Mouse (Mus musculus) thymus, postnatal 14 days (tissue): ENCODE measurements around the gene Olfr205.
"Not testable (repeated sequence)": the region's sequence is repeated elsewhere in the genome, so short reads cannot be mapped to it uniquely, and the experiment has no call there.

Experiments used
- DNase-seq: peaks from one replicate; pipeline ENCODE4 v3.0.0; 2021

The Olfr205 gene

GRCm38 (mm10) chr16:59331038-59331437, at the start of gene Olfr205:
TSS of gene Olfr205 (minus strand) at chr16:59331138.
- no peak for DNase-seq

GRCm38 (mm10) chr16:59363893-59364292, 33.0 kb upstream of the Olfr205 start, which contains the start of gene Olfr209:
TSS of gene Olfr209 (minus strand) at chr16:59363993.
- no peak for DNase-seq

DNA sequence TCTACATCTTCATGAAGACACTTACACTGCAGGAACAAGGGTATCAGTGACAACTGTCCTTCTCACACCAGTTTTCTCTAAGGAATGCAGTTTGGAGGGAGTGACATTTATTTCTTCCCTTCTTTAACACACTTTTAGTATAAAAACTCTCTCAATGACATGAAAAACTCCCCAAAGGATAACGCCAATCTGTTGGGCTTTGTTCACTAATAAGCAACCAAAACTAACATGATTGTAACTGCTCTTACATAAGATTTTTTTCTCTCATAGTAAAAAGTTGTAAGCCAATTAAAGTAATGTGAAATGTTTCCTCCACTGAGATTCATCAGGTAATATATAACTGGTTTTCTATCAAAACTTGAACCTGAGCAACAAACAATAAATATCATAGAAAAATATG, 18.2 kb upstream of the Olfr205 start, which contains the start of gene Olfr206:
Olfr206 (minus strand) TSS at position 101 of the 400 bp plus-strand sequence.
- DNase-seq: no peak

DNA sequence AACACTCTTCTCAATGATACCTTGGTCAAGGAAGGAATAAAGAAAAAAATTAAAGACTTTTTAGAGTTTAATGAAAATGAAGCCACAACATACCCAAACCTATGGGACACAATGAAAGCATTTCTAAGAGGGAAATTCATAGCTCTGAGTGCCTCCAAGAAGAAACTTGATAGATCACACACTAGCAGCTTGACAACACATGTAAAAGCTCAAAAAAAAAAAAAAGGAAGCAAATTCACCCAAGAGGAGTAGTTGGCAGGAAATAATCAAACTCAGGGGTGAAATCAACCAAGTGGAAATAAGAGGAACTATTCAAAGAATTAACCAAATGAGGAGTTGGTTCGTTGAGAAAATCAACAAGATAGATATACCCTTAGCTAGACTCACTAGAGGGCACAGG, 7.7 kb downstream of the Olfr205 start:
- not testable (repeated sequence) for DNase-seq

- DNase-seq: no peak
These were observed 12.8 kb downstream of the Olfr205 start, which contains the start of gene Olfr204 for GRCm38 (mm10) chr16:59318148-59318547. TSS of gene Olfr204 (minus strand) at chr16:59318248.

GRCm38 (mm10) chr16:59298581-59298980, 32.4 kb downstream of the Olfr205 start, which contains the start of gene Olfr203:
TSS of gene Olfr203 (plus strand) at chr16:59298881.
- DNase-seq: no peak

DNA sequence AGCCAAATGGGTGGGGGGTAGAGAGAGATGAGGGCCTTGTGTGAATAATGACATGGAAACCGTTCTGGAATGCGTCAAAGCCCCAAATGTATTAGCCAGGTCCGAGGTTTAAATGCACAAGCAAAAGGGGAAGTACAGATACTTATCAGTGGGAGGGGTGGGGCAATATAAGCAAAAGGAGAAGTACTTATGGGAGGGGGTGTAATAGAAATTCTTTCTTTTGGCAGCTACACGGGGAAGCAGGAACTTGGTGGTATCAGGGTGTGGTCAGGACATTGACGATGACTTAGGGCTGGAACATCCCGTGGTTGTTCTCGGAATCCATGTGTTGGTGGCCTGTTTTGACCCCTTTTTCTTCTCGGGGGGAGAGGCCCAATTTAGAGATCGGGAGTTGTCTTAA, 43.4 kb downstream of the Olfr205 start:
- not testable (repeated sequence) for DNase-seq

DNA sequence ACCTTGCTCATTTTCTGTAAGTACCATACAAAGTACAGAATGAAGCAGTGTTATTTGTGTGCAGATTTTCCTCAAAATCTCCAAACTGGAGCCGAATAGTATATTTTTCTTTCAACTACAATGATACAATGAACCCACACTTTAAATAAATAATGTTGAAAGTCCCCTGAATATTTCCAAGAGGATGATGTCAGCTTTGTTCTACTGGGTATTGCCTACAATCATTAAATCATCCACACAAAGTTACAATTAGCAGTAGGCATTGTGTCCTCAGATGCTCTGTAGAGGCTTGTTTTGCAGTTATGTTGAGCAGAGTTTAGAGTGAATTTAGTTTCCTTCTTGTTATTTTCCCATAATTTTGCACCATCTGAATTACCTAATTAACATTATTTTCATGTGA, 44.2 kb downstream of the Olfr205 start, which contains the start of gene Olfr202:
Olfr202 (minus strand) TSS at position 101 of the 400 bp plus-strand sequence.
- no peak for DNase-seq

GRCm38 (mm10) chr16:59283476-59283875, 47.5 kb downstream of the Olfr205 start:
- no peak for DNase-seq

- DNase-seq: no peak
These were observed 50.4 kb downstream of the Olfr205 start for GRCm38 (mm10) chr16:59280542-59280941.
